Mouse (Mus musculus) 3134 (cell line): ENCODE measurements at regions not wholly inside any gene's neighbourhood (a gene's known extent, or its start where the extent isn't known, plus 50 kb on each side); places are given as distances from the start of the nearest gene placed in this dataset.
A peak's percentile ranks its signal among the peaks of the same experiment; 100 is the strongest.
"Not testable (repeated sequence)": the region's sequence is repeated elsewhere in the genome, so short reads cannot be mapped to it uniquely, and the experiment has no call there.

ENCODE experiments used
- DNase-seq: peaks from one replicate; pipeline ENCODE4 v3.0.0-alpha.2; 2011; ENCODE audit warnings: low spot score; ENCODE audit not compliant: insufficient read length; ENCODE audit errors: extremely low read depth

- DNase-seq: not testable (repeated sequence)
These were observed 1405.1 kb downstream of the 4930444P10Rik start for GRCm38 (mm10) chr1:14688041-14688440.

GRCm38 (mm10) chr1:14686172-14686571 lies 1407.0 kb downstream of the 4930444P10Rik start:
- no peak for DNase-seq

- no peak for DNase-seq
These were observed 1412.7 kb downstream of the 4930444P10Rik start for GRCm38 (mm10) chr1:14680443-14680842.

GRCm38 (mm10) chr1:14672393-14672999 lies 1420.6 kb downstream of the 4930444P10Rik start:
- no peak for DNase-seq

- DNase-seq: no peak
These were observed 1430.3 kb downstream of the 4930444P10Rik start for GRCm38 (mm10) chr1:14662706-14663312.

- no peak for DNase-seq
These were observed 1431.3 kb downstream of the 4930444P10Rik start for GRCm38 (mm10) chr1:14661854-14662253.

- DNase-seq: no peak
These were observed 1442.8 kb downstream of the 4930444P10Rik start for GRCm38 (mm10) chr1:14650346-14650745.

GRCm38 (mm10) chr1:14635642-14636263 lies 1457.4 kb downstream of the 4930444P10Rik start:
- DNase-seq: no peak

- DNase-seq: no peak
These were observed 1461.1 kb downstream of the 4930444P10Rik start for GRCm38 (mm10) chr1:14631994-14632393.

- DNase-seq: no peak
These were observed 1465.9 kb downstream of the 4930444P10Rik start for GRCm38 (mm10) chr1:14627204-14627603.

- no peak for DNase-seq
These were observed 1466.4 kb downstream of the 4930444P10Rik start for GRCm38 (mm10) chr1:14626685-14627084.

GRCm38 (mm10) chr1:14620922-14621430 lies 1472.1 kb downstream of the 4930444P10Rik start:
- DNase-seq: no peak

- no peak for DNase-seq
These were observed 1479.8 kb downstream of the 4930444P10Rik start for GRCm38 (mm10) chr1:14613232-14613894.

GRCm38 (mm10) chr1:14609054-14609453 lies 1484.1 kb downstream of the 4930444P10Rik start:
- no peak for DNase-seq

- no peak for DNase-seq
These were observed 1497.2 kb downstream of the 4930444P10Rik start for GRCm38 (mm10) chr1:14595961-14596360.

- no peak for DNase-seq
These were observed 1503.2 kb downstream of the 4930444P10Rik start for GRCm38 (mm10) chr1:14589905-14590304.

- no peak for DNase-seq
These were observed 1513.7 kb downstream of the 4930444P10Rik start for GRCm38 (mm10) chr1:14579376-14579775.

GRCm38 (mm10) chr1:14576263-14576662 lies 1516.9 kb downstream of the 4930444P10Rik start:
- no peak for DNase-seq

- peak; percentile 20 for DNase-seq
These were observed 1522.6 kb downstream of the 4930444P10Rik start for GRCm38 (mm10) chr1:14570562-14570981.

GRCm38 (mm10) chr1:14570113-14570512 lies 1523.0 kb downstream of the 4930444P10Rik start:
- no peak for DNase-seq

- DNase-seq: no peak
These were observed 1526.1 kb downstream of the 4930444P10Rik start for GRCm38 (mm10) chr1:14567006-14567405.
